Comparison of ENCODE assay signal across 28 mouse cellular contexts in the genomic region with DNA sequence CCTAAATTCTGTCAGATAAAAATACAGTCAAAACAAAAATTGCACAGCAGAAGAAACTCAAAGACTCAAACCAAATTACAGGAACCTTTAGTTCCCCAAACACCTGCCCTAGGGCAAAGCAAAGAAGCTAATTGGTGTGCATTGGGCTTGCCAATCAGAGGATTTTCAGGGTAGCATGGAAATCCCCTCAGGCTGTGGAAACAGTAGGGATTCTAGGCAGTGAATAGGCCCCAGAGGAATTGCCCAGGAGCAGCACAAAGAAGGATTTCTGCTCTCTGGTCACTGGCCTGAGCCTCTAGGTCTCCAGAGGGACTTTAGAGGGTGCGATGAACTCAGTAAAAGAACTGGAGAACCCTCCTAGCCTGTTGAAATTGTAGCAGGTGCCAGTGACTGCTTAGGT.
DNase-seq lines count a peak whose midpoint lies in the region; ATAC-seq and TF ChIP-seq lines count a peak whose summit lies in the region.
"Had no signal": no experiment of that assay in that cellular context is flagged by ENCODE, and none has a peak within 500 bp of the region (broad histone marks: within the 10 kb centered on the region; RNA-seq: fewer than 3 reads in every experiment).

No protein-coding gene starts in this region.

- no peak for TF ChIP-seq EP300 in liver, postnatal 0 days (IDR thresholded peaks at IDR 0.05; ENCODE audit: low read depth)

- DNase-seq in hindbrain, postnatal 0 days (ENCODE audit: low spot score) = no peak
- DNase-seq in ES-CJ7 (ENCODE audit: low read depth, low spot score) (peak; percentile 41), R1 (ENCODE audit: low read depth, low spot score) (peak; percentile 21)
- DNase-seq in embryonic facial prominence, embryonic 14.5 days (ENCODE audit: low spot score) = no peak
- DNase-seq in cerebellum, adult 9-11 months = no peak
- DNase-seq in liver, postnatal 0 days = no peak
- no peak for DNase-seq in cerebellum, adult 11 months
- DNase-seq: adrenal gland, postnatal 10 days; cerebellum, adult 11-12 months; gastrocnemius, adult 2 months; gastrocnemius, postnatal 36 days; heart, adult 2 months; heart, postnatal 10 days; kidney, adult 18-20 months; kidney, postnatal 36 days; left cerebral cortex, postnatal 4 days; liver, embryonic 13.5 days; lung, adult 2 months; lung, postnatal 10 days; thymus, postnatal 4 days had no signal

- H3K4me3 ChIP-seq in hindbrain, embryonic 12.5 days = no peak overlapping the region
- H3K4me3 ChIP-seq in hindbrain, postnatal 0 days (ENCODE audit: low read length) = no peak overlapping the region
- H3K4me3 ChIP-seq in embryonic facial prominence, embryonic 14.5 days (ENCODE audit: low read depth, low read length) = no peak overlapping the region
- no peak overlapping the region for H3K4me3 ChIP-seq in liver, postnatal 0 days (ENCODE audit: low read depth, low read length)
- H3K4me3 ChIP-seq: gastrocnemius, adult 2 months; heart, adult 2 months; heart, embryonic 13.5 days; hindbrain, embryonic 15.5 days; kidney, embryonic 15.5 days; layer of hippocampus, adult 2 months; liver, embryonic 13.5 days; myocyte; neural tube, embryonic 12.5 days had no signal

- peaks cover 14% of the 10 kb centered on the region for H3K4me1 ChIP-seq in hindbrain, embryonic 12.5 days
- no peaks in the 10 kb centered on the region for H3K4me1 ChIP-seq in hindbrain, postnatal 0 days (ENCODE audit: insufficient read depth, low read length)
- no peaks in the 10 kb centered on the region for H3K4me1 ChIP-seq in embryonic facial prominence, embryonic 14.5 days (ENCODE audit: control insufficient read depth, insufficient read depth, low read length)
- H3K4me1 ChIP-seq in liver, postnatal 0 days (ENCODE audit: insufficient read depth) = no peaks in the 10 kb centered on the region
- H3K4me1 ChIP-seq: heart, embryonic 13.5 days; hindbrain, embryonic 15.5 days; kidney, embryonic 15.5 days; liver, embryonic 13.5 days; neural tube, embryonic 12.5 days had no signal

- no peaks in the 10 kb centered on the region for H3K9me3 ChIP-seq in hindbrain, embryonic 12.5 days (replicated peaks)
- no peaks in the 10 kb centered on the region for H3K9me3 ChIP-seq in hindbrain, postnatal 0 days (ENCODE audit: low read length)
- H3K9me3 ChIP-seq in embryonic facial prominence, embryonic 14.5 days (ENCODE audit: control insufficient read depth, low read length) = no peaks in the 10 kb centered on the region
- H3K9me3 ChIP-seq in liver, postnatal 0 days (ENCODE audit: low read length) = no peaks in the 10 kb centered on the region
- H3K9me3 ChIP-seq: heart, embryonic 13.5 days; hindbrain, embryonic 15.5 days; kidney, embryonic 15.5 days; liver, embryonic 13.5 days; neural tube, embryonic 12.5 days had no signal

- no peaks in the 10 kb centered on the region; the same call in 1 of the 2 replicates for H3K27me3 ChIP-seq in hindbrain, embryonic 12.5 days
- no peaks in the 10 kb centered on the region; the same call in 1 of the 2 replicates for H3K27me3 ChIP-seq in hindbrain, postnatal 0 days (ENCODE audit: insufficient read depth, low read length)
- peaks cover 3% of the 10 kb centered on the region; the same call in 1 of the 2 replicates for H3K27me3 ChIP-seq in embryonic facial prominence, embryonic 14.5 days (replicated peaks; ENCODE audit: control insufficient read depth, insufficient read depth, low read length)
- no peaks in the 10 kb centered on the region for H3K27me3 ChIP-seq in liver, postnatal 0 days (ENCODE audit: insufficient read depth, low read length)
- H3K27me3 ChIP-seq: liver, embryonic 13.5 days had no signal

- ATAC-seq in hindbrain, embryonic 12.5 days (ENCODE audit: low FRiP score) = 0 out of 2 replicates have a peak, but pooled peaks have one; percentile 40
- ATAC-seq in hindbrain, postnatal 0 days = no peak
- peak; percentile 35; the same call in 1 of the 2 replicates for ATAC-seq in embryonic facial prominence, embryonic 14.5 days (ENCODE audit: low read depth)
- ATAC-seq in liver, postnatal 0 days = no peak
- ATAC-seq: CD4-positive, CD25-positive, alpha-beta regulatory T cell, adult 4 months had no signal

- H3K27ac ChIP-seq in hindbrain, embryonic 12.5 days = no peak overlapping the region
- no peak overlapping the region for H3K27ac ChIP-seq in hindbrain, postnatal 0 days
- no peak overlapping the region for H3K27ac ChIP-seq in embryonic facial prominence, embryonic 14.5 days (replicated peaks; ENCODE audit: low read depth, low read length)
- no peak overlapping the region for H3K27ac ChIP-seq in liver, postnatal 0 days (ENCODE audit: low read depth)
- H3K27ac ChIP-seq: gastrocnemius, adult 2 months; heart, adult 2 months; heart, embryonic 13.5 days; hindbrain, embryonic 15.5 days; kidney, embryonic 15.5 days; layer of hippocampus, adult 2 months; liver, embryonic 13.5 days; neural tube, embryonic 12.5 days had no signal

- no peak overlapping the region for H3K4me2 ChIP-seq in hindbrain, embryonic 12.5 days (replicated peaks)
- no peak overlapping the region for H3K4me2 ChIP-seq in hindbrain, postnatal 0 days (ENCODE audit: low read depth, low read length)
- H3K4me2 ChIP-seq in embryonic facial prominence, embryonic 14.5 days (ENCODE audit: low read depth, low read length) = no peak overlapping the region
- no peak overlapping the region for H3K4me2 ChIP-seq in liver, postnatal 0 days (ENCODE audit: low read depth, low read length)
- H3K4me2 ChIP-seq: heart, embryonic 13.5 days; hindbrain, embryonic 15.5 days; kidney, embryonic 15.5 days; liver, embryonic 13.5 days; neural tube, embryonic 12.5 days had no signal

- no peak overlapping the region for H3K9ac ChIP-seq in hindbrain, embryonic 12.5 days
- no peak overlapping the region for H3K9ac ChIP-seq in hindbrain, postnatal 0 days (replicated peaks; ENCODE audit: low read length)
- H3K9ac ChIP-seq in embryonic facial prominence, embryonic 14.5 days (ENCODE audit: low read depth, low read length) = no peak overlapping the region
- H3K9ac ChIP-seq in liver, postnatal 0 days (replicated peaks) = no peak overlapping the region
- H3K9ac ChIP-seq: heart, embryonic 13.5 days; hindbrain, embryonic 15.5 days; kidney, embryonic 15.5 days; liver, embryonic 13.5 days; neural tube, embryonic 12.5 days had no signal

- no peaks in the 10 kb centered on the region for H3K36me3 ChIP-seq in hindbrain, embryonic 12.5 days
- no peaks in the 10 kb centered on the region for H3K36me3 ChIP-seq in hindbrain, postnatal 0 days (ENCODE audit: insufficient read depth, low read length)
- H3K36me3 ChIP-seq in embryonic facial prominence, embryonic 14.5 days (ENCODE audit: control insufficient read depth, insufficient read depth, low read length) = no peaks in the 10 kb centered on the region
- H3K36me3 ChIP-seq in liver, postnatal 0 days (replicated peaks; ENCODE audit: insufficient read depth, low read length) = no peaks in the 10 kb centered on the region
- H3K36me3 ChIP-seq: heart, embryonic 13.5 days; hindbrain, embryonic 15.5 days; kidney, embryonic 15.5 days; liver, embryonic 13.5 days; neural tube, embryonic 12.5 days had no signal

- TF ChIP-seq CTCF in hindbrain, postnatal 0 days (IDR thresholded peaks at IDR 0.05; ENCODE audit: low read depth) = no peak
- no peak for TF ChIP-seq CTCF in liver, postnatal 0 days (IDR thresholded peaks at IDR 0.05; ENCODE audit: low read depth)

- 33% methylated on average over 1 of the region's 1 CpGs for WGBS in hindbrain, embryonic 12.5 days
- 31% methylated on average over 1 of the region's 1 CpGs for WGBS in hindbrain, postnatal 0 days
- WGBS in embryonic facial prominence, embryonic 14.5 days = 46% methylated on average over 1 of the region's 1 CpGs
- WGBS in liver, postnatal 0 days (ENCODE audit: insufficient replicate concordance) = 70% methylated on average over 1 of the region's 1 CpGs

Comparison
In these comparisons a context has a peak if more than half of its experiments do, and no peak if none do; other contexts are left out.
1. ATAC-seq: peak in hindbrain, embryonic 12.5 days (single experiment) and embryonic facial prominence, embryonic 14.5 days (single experiment); none in hindbrain, postnatal 0 days (single experiment) and liver, postnatal 0 days (single experiment).
2. DNase-seq: peak in ES-CJ7 (single experiment) and R1 (single experiment); none in hindbrain, postnatal 0 days (single experiment), embryonic facial prominence, embryonic 14.5 days (single experiment), cerebellum, adult 9-11 months (single experiment), liver, postnatal 0 days (single experiment) and cerebellum, adult 11 months (single experiment).